Mouse (Mus musculus) lung, adult 2 months (tissue): ENCODE results near the gene Tbc1d30.

ENCODE experiments used
- CTCF ChIP-seq: fragments of 200-500 bp; IDR thresholded peaks from 2 replicates; pipeline ENCODE4 v1.5.1; 2011; ENCODE audit warnings: mild to moderate bottlenecking, low read length, control low read depth; ENCODE audit not compliant: insufficient read depth
- POLR2A ChIP-seq: fragments of 200-500 bp; IDR thresholded peaks from 2 replicates; pipeline ENCODE4 v1.6.1; 2011; ENCODE audit warnings: low read depth, mild to moderate bottlenecking, control low read depth, low read length, borderline replicate concordance; ENCODE audit errors: extremely low read depth

DNA sequence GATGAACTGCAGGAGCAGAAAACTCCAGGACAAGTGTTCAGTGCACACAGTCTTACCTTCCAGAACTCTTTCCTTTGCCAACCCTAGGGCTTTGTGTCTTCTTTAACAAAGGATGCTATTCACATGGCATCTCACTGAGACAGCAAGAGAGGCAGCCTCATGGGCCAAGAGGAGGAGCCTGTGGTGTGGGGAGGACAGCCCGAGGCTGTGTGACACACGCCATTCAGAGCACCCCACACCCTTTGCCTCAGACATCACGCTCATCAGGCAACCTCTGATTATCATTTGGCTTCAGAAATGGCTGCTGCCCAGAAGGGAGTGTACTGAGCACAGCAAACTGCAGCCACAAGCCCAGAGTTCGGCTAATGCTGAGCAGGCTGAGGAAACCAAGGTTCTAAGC lies 36.9 kb downstream of the Tbc1d30 start:
- TF ChIP-seq CTCF (no peak), POLR2A (no peak)
